ENCODE assay signal across 8 mouse cellular contexts in the genomic region with DNA sequence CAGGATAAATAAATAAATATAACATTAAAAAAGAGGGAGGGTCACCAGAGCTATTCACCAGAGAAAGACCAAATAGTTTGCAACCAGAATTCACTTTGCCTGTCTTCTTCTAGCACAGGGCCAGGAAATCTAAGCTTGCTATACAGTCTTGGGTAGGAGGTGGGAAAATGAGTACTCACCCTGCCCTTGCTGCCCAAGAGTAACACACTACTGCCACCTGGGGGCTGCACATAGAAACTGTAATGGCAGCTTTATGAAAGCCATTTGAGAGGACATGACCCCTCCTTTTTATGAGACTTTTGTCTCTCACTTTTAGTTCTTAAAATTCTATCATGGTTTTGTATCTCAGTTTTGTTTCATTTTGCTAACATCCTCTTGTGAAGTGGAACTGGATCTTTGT. TPM values are rescaled to one million over a fixed set of nuclear protein-coding genes. Genes with fewer than 3 reads are reported as not detected.
DNase-seq lines count a peak whose midpoint lies in the region; ATAC-seq and TF ChIP-seq lines count a peak whose summit lies in the region.

No protein-coding gene starts in this region.

- H3K9ac ChIP-seq in heart, postnatal 0 days (replicated peaks; ENCODE audit: low read depth, low read length), result no peak overlapping the region

- H3K4me2 ChIP-seq in heart, postnatal 0 days (ENCODE audit: low read depth, low read length), result no peak overlapping the region

- peak; percentile 71 for TF ChIP-seq CTCF in heart, postnatal 0 days (IDR thresholded peaks at IDR 0.05; ENCODE audit: low read depth)

- intact Hi-C loops in heart, postnatal 25 days (cut with DNase I), result loop anchor here (5.0 to 10.0 kb wide), 4 partner anchors 36 to 351 kb away; a partner anchor contains a TSS

- no peaks in the 10 kb centered on the region for H3K36me3 ChIP-seq in heart, postnatal 0 days (replicated peaks; ENCODE audit: control insufficient read depth, insufficient read depth, low read length)

- no peaks in the 10 kb centered on the region for H3K27me3 ChIP-seq in heart, postnatal 0 days (ENCODE audit: control insufficient read depth, insufficient read depth, low read length)

- no peak overlapping the region for H3K27ac ChIP-seq in heart, postnatal 0 days (ENCODE audit: low read depth)

- H3K4me1 ChIP-seq in heart, postnatal 0 days (ENCODE audit: control insufficient read depth, insufficient read depth), result no peaks in the 10 kb centered on the region

- H3K9me3 ChIP-seq in heart, postnatal 0 days (replicated peaks; ENCODE audit: control insufficient read depth, low read length), result no peaks in the 10 kb centered on the region

- H3K4me3 ChIP-seq in heart, postnatal 0 days (ENCODE audit: low read depth, low read length), result no peak overlapping the region

- no peak for ATAC-seq in heart, postnatal 0 days (ENCODE audit: insufficient read depth, low read depth)

- DNase-seq in heart, adult 11 months, result peak; percentile 86
- no peak for DNase-seq in heart, postnatal 25 days (ENCODE audit: low spot score)
- peak; percentile 28 for DNase-seq in right cerebral cortex, postnatal 14 days
- no peak for DNase-seq in right cerebral cortex, postnatal 25 days
- peak; percentile 66 for DNase-seq in adrenal gland, postnatal 10 days
- peak; percentile 37 for DNase-seq in heart, postnatal 0 days (ENCODE audit: low spot score)
- peak; percentile 66 for DNase-seq in lung, postnatal 10 days
- no peak for DNase-seq in c-Kit-positive CD71-positive TER-119-positive erythroid progenitor cells, embryonic 14.5 days (ENCODE audit: low spot score)

- no peak for TF ChIP-seq EP300 in heart, postnatal 0 days (IDR thresholded peaks at IDR 0.05; ENCODE audit: low read depth)

RNA-seq across cellular contexts. Expression of a gene that starts 12.1 kb away (rescaled TPM):
- under 1 TPM in 1 of 2 experiments, not detected in 1; 0.10 TPM for total RNA-seq in heart, postnatal 25 days (2021)
- total RNA-seq in adrenal gland, postnatal 10 days (2021), result 1 to 10 TPM; 5.2 to 9.1 TPM
- total RNA-seq in heart, postnatal 0 days (2014; rRNA removed; ENCODE audit: low replicate concordance), result 0.35 and 0.42 TPM in 2 replicates
- polyA plus RNA-seq in heart, postnatal 0 days (2015; fragmentation: Nextera tagmentation; extraction: Ambion mirVana), result 0.66 and 0.77 TPM in 2 replicates

Comparison
In these comparisons a context has a peak if more than half of its experiments do, and no peak if none do; other contexts are left out.
1. DNase-seq: peak in heart, adult 11 months (single experiment), right cerebral cortex, postnatal 14 days (single experiment), adrenal gland, postnatal 10 days (single experiment), heart, postnatal 0 days (single experiment) and lung, postnatal 10 days (single experiment); none in heart, postnatal 25 days (single experiment), right cerebral cortex, postnatal 25 days (single experiment) and c-Kit-positive CD71-positive TER-119-positive erythroid progenitor cells, embryonic 14.5 days (single experiment).